Mouse (Mus musculus) liver, embryonic 14.5 days (tissue): Measurements from ENCODE around the gene 1520401A03Rik. TPM values are rescaled to one million over a fixed set of nuclear protein-coding genes. Genes with fewer than 3 reads are reported as not detected.
A peak's percentile ranks its signal among the peaks of the same experiment; 100 is the strongest.

Experiments
- ATAC-seq: fragments of 200-750 bp; cut with Nextera tagmentation; 2 replicates; pipeline ENCODE4 v1.8.0; 2017; ENCODE audit warnings: moderate number of reproducible peaks, mild to moderate bottlenecking, moderate library complexity; ENCODE audit not compliant: insufficient read depth
- DNase-seq, 3 experiments: peaks; one replicate each; pipeline ENCODE4 v3.0.0-alpha.2; 2012 to 2013; ENCODE audit warnings: low read depth in 3 of 3, low spot score in 3 of 3
- H3K27ac ChIP-seq: fragments of 300-500 bp; sonication (generic); 2 replicates; pipeline ENCODE4 v1.5.1; 2014; ENCODE audit warnings: moderate library complexity, mild to moderate bottlenecking, control low read depth, inconsistent platforms
- H3K27me3 ChIP-seq: fragments of 300-500 bp; sonication (generic); 2 replicates; pipeline ENCODE4 v1.6.1; 2014; ENCODE audit warnings: mild to moderate bottlenecking, low read length, moderate library complexity; ENCODE audit not compliant: control insufficient read depth, insufficient read depth
- H3K36me3 ChIP-seq: fragments of 300-500 bp; sonication (generic); replicated peaks from 2 replicates; pipeline ENCODE4 v1.6.1; 2014; ENCODE audit warnings: low read depth; ENCODE audit not compliant: control insufficient read depth, insufficient read depth
- H3K4me1 ChIP-seq, 2 experiments: fragments of 200-500 bp in 1 of 2; fragments of 300-500 bp in 1 of 2; sonication (generic) in 1 of 2; replicated peaks; 2 replicates each; pipeline ENCODE4 v1.6.1; 2012 to 2014; ENCODE audit warnings: antibody characterized with exemption in 1 of 2, inconsistent platforms in 1 of 2, low read length in 1 of 2; ENCODE audit not compliant: control insufficient read depth in 2 of 2, insufficient read depth in 2 of 2
- H3K4me2 ChIP-seq: fragments of 300-500 bp; sonication (generic); 2 replicates; pipeline ENCODE4 v1.6.1; 2014; ENCODE audit warnings: low read depth, mild to moderate bottlenecking, control low read depth, moderate library complexity
- H3K4me3 ChIP-seq, 2 experiments: fragments of 200-500 bp in 1 of 2; fragments of 300-500 bp in 1 of 2; sonication (generic) in 1 of 2; 2 replicates each; pipeline ENCODE4 v1.5.1; 2012 to 2014; ENCODE audit warnings: low read depth in 2 of 2, low read length in 2 of 2, mild to moderate bottlenecking in 2 of 2, control low read depth in 1 of 2, inconsistent platforms in 1 of 2, moderate library complexity in 1 of 2; ENCODE audit not compliant: insufficient read depth in 1 of 2
- H3K9ac ChIP-seq: fragments of 300-500 bp; sonication (generic); replicated peaks from 2 replicates; pipeline ENCODE4 v1.6.1; 2014; ENCODE audit warnings: mild to moderate bottlenecking, control low read depth, moderate library complexity
- H3K9me3 ChIP-seq: fragments of 300-500 bp; sonication (generic); 2 replicates; pipeline ENCODE4 v1.6.1; 2016; ENCODE audit warnings: low read length, mixed read lengths; ENCODE audit not compliant: control insufficient read depth
- CTCF ChIP-seq: IDR thresholded peaks from 2 replicates; pipeline ENCODE4 v1.5.1; 2016; ENCODE audit warnings: antibody characterized with exemption, low read depth, control low read depth
- EP300 ChIP-seq: IDR thresholded peaks from 2 replicates; pipeline ENCODE4 v1.6.1; 2016; ENCODE audit warnings: antibody characterized with exemption, low read depth
- WGBS: fragments of 180-500 bp; shearing (Covaris S2); extraction: QIAGEN DNeasy Blood & Tissue Kit; methylation state at CpG from one replicate; pipeline ENCODE4 v1.1.7; 2014; ENCODE audit not compliant: insufficient replicate concordance; 5-methylcytosine and 5-hydroxymethylcytosine counted together
- polyA plus RNA-seq, 2 experiments: library from polyadenylated mRNA; depleted of rRNA in 1 of 2; stranded (reverse) in 1 of 2; unstranded in 1 of 2; fragments of >200 nt; fragmentation: Nextera tagmentation in 1 of 2; extraction: Ambion mirVana in 1 of 2; gene quantifications; 2 replicates each; pipeline versions ENCODE4 v1.2.1 to v1.2.3; 2012 to 2014

The 1520401A03Rik gene
- polyA plus RNA-seq, 2 experiments, result 0.09 TPM; not detected in 1

GRCm38 (mm10) chr17:23672761-23673160 is 49.8 kb downstream of the 1520401A03Rik start:
- no peak for ATAC-seq
- H3K4me2 ChIP-seq, result peak overlapping the region; percentile 61
- H3K4me3 ChIP-seq, result peak overlapping the region; percentile 64 to 82; a peak in 3 of 4 replicates
- no peak for DNase-seq
- no peaks in the 10 kb centered on the region for H3K9me3 ChIP-seq
- TF ChIP-seq EP300 (no peak), CTCF (no peak)
- H3K9ac ChIP-seq, result 0 out of 2 replicates have a peak overlapping the region, but pooled peaks have one; percentile 18
- H3K27me3 ChIP-seq, result peaks cover 16% of the 10 kb centered on the region
- WGBS, result 46% methylated on average over 3 of the region's 3 CpGs
- H3K4me1 ChIP-seq, result peaks cover 5 to 16% of the 10 kb centered on the region in 2 experiments
- no peaks in the 10 kb centered on the region for H3K36me3 ChIP-seq
- H3K27ac ChIP-seq, result no peak overlapping the region

- TF ChIP-seq EP300 (no peak), CTCF (no peak)
- Histone ChIP-seq H3K4me1 (peaks cover 3 to 13% of the 10 kb centered on the region in 2 experiments; a peak in 3 of 4 replicates), H3K36me3 (no peaks in the 10 kb centered on the region), H3K4me3 (no peak overlapping the region), H3K9ac (no peak overlapping the region), H3K9me3 (no peaks in the 10 kb centered on the region), H3K27me3 (peaks cover 6% of the 10 kb centered on the region), H3K4me2 (no peak overlapping the region), H3K27ac (no peak overlapping the region)
- no peak for DNase-seq
- no peak for ATAC-seq
- whole genome bisulfite sequencing, result 75% methylated on average over 3 of the region's 3 CpGs
These were observed 51.1 kb downstream of the 1520401A03Rik start for GRCm38 (mm10) chr17:23671519-23671918.

DNA sequence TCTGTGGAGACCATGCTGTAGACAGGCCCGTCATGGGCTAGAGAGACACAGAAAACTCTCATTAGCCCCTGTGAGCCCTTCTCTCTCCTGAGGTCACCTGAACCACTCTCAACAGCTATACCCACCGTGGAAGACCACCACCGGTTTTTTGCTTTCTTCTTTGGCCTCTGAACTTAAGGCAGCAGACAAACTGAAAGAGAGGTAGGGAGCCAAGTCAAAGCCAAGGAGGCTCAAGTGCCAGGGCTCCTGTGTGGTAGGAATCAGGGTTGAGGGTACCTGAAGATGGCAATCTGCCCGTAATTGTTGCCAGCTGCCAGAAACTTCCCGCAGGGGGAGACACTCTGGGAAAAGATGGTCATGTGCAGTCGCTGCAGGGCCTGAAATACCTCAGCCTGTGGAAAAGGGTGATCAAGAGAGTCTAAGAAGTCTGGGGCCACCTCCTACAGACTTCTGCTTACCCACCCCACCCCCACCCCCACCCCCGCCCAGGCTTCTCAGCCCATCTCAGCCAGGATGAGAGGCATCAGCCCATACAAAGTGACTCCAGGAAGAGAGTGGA is 52.0 kb downstream of the 1520401A03Rik start:
- H3K27ac ChIP-seq, result no peak overlapping the region
- no peak for TF ChIP-seq EP300
- TF ChIP-seq CTCF, result no peak
- H3K4me3 ChIP-seq, result no peak overlapping the region
- WGBS, result 77% methylated on average over 7 of the region's 7 CpGs
- H3K9me3 ChIP-seq, result no peaks in the 10 kb centered on the region
- H3K36me3 ChIP-seq, result no peaks in the 10 kb centered on the region
- ATAC-seq (no peak), DNase-seq (no peak)
- H3K4me1 ChIP-seq, result peaks cover 3 to 8% of the 10 kb centered on the region in 2 experiments; a peak in 3 of 4 replicates
- no peaks in the 10 kb centered on the region; the same call in 1 of the 2 replicates for H3K27me3 ChIP-seq
- H3K9ac ChIP-seq, result no peak overlapping the region
- H3K4me2 ChIP-seq, result no peak overlapping the region

- H3K4me1 ChIP-seq, result no peaks in the 10 kb centered on the region
- H3K27me3 ChIP-seq, result peaks cover 13% of the 10 kb centered on the region
- no peak for DNase-seq
- H3K27ac ChIP-seq, result no peak overlapping the region
- no peak for TF ChIP-seq EP300
- no peak for TF ChIP-seq CTCF
- WGBS, result 80% methylated on average over 14 of the region's 14 CpGs
- no peak overlapping the region for H3K4me3 ChIP-seq
- H3K9ac ChIP-seq, result no peak overlapping the region
- no peaks in the 10 kb centered on the region for H3K36me3 ChIP-seq
- ATAC-seq, result no peak
- H3K9me3 ChIP-seq, result no peaks in the 10 kb centered on the region
- H3K4me2 ChIP-seq, result no peak overlapping the region
These were observed 57.1 kb downstream of the 1520401A03Rik start for GRCm38 (mm10) chr17:23665511-23665910.

- TF ChIP-seq CTCF (peak; percentile 80), EP300 (no peak)
- peaks cover 19% of the 10 kb centered on the region for H3K27me3 ChIP-seq
- H3K4me2 ChIP-seq, result no peak overlapping the region
- WGBS, result 25% methylated on average over 5 of the region's 5 CpGs
- ATAC-seq (no peak), DNase-seq (no peak)
- H3K4me1 ChIP-seq, result no peaks in the 10 kb centered on the region
- no peak overlapping the region for H3K4me3 ChIP-seq
- no peaks in the 10 kb centered on the region for H3K9me3 ChIP-seq
- H3K36me3 ChIP-seq, result no peaks in the 10 kb centered on the region
- no peak overlapping the region for H3K9ac ChIP-seq
- no peak overlapping the region for H3K27ac ChIP-seq
These were observed 58.0 kb downstream of the 1520401A03Rik start for GRCm38 (mm10) chr17:23664556-23665021.
